Mouse (Mus musculus) erythroblast, embryonic 14.5 days (primary cell): Measurements from ENCODE around the gene Utf1.

Experiments
- GATA1 ChIP-seq: IDR thresholded peaks from 2 replicates; pipeline ENCODE4 v1.6.1; 2012; ENCODE audit warnings: low read length, inconsistent platforms, mixed read lengths
- TAL1 ChIP-seq: IDR thresholded peaks from 3 replicates; pipeline ENCODE4 v1.6.1; 2012; ENCODE audit warnings: low read length, inconsistent platforms, mixed read lengths

DNA sequence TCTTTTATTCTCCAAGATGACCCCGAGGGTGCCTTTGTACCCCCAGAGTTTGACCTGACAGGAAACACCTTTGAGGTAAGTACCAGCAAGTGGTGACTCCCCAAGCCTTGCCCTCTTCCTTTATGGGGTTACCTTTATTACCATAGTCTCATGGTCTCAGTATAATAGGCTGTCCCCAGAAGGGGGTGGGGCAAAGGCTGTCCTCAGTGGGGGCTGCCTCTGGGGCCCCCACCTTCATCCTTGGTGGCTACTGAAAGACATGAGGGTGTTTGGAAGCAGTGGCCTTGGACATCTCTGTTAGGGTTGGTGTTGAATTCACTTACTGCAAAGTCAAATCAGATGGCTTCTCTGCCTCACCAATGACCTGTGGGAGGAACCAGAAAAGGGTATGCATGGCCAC lies 41.6 kb upstream of the Utf1 start:
- TF ChIP-seq GATA1 (no peak), TAL1 (no peak)
